Mouse (Mus musculus) lung, postnatal 4 days (tissue): Measurements from ENCODE around the gene Mier3.
"Not testable (repeated sequence)": the region's sequence is repeated elsewhere in the genome, so short reads cannot be mapped to it uniquely, and the experiment has no call there.

ENCODE experiments used
- DNase-seq, 2 experiments: peaks; one replicate each; pipeline ENCODE4 v3.0.0; 2021

Mier3 gene

DNA sequence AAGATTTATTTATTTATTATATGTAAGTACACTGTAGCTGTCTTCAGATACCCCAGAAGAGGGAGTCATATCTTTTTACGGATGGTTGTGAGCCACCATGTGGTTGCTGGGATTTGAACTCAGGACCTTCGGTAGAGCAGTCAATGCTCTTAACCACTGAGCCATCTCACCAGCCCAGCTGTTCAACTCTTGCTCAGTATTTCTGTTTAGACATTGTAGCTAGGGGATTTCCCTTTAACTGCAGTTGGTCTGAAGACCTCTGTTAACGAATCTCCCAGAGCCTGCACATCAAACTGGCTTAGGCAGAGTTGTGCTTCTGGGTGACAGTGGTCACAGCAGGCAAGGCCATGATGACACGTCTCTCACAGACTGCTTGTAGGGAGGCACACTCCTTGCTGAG lies 23.2 kb downstream of the Mier3 start:
- not testable (repeated sequence) for DNase-seq

DNA sequence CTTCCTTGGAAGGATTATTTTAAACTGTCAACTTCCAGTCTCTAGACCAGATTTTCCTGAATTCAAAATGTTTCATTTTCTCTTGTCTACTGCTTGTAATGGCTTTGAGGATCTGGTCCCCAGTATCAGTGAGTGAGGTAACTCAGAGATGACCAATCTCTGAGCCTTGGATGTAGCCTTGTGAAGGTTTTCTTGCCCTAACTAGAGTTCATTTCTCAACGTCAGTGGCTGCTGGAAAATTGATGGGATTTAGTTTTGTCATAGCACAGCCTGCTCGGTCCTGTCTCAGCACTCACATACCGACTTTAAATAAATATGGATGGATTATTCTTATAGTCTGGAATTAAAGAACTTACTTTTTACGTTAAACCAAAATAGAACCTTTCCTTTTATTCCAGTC lies 29.8 kb downstream of the Mier3 start:
- DNase-seq: no peak

DNA sequence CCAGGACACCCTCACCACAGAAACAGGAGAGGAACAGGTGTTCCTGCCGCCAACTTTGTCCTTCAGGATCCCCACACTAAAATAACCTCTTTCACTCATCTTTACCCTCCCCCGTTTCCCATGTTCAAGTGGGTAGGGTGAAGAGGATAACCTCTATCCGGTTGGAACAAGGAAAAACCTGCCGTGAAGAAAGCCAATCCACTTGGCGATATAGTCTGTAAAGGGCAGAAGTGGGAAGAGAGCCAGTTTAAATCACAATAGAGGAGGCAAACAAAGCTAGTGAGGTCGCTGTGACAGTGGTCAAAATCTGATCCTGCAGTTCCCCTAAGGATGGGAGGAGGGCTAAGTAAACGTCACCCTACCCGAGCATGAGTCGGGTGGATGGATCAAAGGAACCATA lies 38.9 kb downstream of the Mier3 start:
- DNase-seq: no peak

DNA sequence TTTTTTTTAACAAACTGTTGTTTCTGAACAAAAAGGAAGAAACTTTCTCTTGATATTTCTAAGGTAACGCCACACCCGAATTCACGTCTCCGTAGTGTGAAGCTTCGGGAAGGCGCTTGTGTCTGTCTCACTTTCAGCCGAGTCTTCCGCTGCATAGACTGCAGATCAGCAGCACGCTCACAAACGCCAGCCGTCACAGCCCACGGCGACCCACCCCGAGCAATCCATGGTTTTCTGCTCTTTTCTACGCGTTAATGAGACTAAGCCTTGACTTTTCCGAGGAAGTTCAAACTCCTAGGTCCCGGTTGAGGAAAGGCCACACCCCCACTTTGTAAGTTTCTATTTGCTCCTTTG lies 44.0 kb downstream of the Mier3 start:
- no peak for DNase-seq

DNA sequence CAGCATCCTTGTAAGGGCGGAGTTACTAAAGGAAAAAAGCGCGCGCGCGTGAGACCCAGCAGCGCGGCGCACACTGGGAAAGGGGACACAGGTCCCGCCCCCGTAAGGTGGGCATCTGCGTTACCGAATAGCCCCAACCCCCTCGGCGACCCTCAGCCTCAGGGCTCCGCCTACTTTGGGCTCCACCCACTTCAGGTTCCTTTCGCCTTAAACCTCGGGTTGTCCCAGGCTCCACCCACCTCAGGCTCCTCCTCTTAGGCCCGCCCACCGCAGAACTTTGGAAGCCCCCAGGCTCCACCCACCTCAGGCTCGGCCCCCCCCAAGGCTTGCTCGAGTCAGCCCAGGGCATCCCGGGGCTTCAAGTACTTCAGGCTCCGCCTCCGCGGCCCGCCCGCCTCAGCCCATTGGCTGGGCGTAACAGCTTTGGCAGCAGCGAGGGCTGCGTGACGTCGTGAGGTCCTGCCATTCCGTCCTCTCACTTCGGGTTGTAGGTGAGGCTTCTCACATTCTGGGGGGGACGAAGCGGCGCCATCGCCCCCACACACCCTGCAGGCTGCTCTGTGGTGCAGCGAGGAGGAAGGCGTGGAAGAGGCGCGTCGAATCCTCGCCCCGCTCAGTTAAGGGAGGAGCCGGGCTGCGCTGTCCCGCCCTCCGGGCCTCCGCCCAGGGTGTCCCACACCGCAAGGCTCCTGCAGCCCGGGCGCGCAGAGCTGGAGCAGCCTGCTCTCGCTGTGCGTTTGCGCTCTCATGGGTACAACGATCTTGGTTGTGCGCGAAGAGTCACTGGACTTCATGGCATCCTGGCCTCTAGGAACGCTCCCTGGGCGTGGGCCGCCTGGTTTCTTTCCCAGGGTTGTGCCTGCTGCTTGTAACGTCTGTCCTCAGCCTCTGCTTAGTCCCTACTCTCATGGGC lies 44.6 kb downstream of the Mier3 start:
- DNase-seq: peak; percentile 98

DNA sequence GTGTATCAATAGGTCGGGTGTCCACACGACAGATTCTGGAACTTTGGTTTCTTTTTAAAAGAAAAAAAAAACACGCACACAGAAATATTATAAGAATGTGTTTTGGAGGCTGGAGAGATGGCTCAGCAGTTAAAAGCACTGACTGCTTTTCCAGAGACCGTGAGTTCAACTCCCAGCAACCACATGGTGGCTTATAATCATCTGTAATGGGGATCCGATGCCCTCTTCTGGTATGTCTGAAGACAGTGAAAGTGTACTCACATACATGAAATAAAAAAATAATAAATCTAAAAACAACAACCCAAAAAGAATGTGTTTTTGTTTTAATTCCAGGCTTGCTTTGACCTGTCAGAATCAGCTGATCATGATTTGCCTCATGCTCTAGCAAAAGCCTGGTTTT lies 46.1 kb downstream of the Mier3 start:
- DNase-seq: no peak

DNA sequence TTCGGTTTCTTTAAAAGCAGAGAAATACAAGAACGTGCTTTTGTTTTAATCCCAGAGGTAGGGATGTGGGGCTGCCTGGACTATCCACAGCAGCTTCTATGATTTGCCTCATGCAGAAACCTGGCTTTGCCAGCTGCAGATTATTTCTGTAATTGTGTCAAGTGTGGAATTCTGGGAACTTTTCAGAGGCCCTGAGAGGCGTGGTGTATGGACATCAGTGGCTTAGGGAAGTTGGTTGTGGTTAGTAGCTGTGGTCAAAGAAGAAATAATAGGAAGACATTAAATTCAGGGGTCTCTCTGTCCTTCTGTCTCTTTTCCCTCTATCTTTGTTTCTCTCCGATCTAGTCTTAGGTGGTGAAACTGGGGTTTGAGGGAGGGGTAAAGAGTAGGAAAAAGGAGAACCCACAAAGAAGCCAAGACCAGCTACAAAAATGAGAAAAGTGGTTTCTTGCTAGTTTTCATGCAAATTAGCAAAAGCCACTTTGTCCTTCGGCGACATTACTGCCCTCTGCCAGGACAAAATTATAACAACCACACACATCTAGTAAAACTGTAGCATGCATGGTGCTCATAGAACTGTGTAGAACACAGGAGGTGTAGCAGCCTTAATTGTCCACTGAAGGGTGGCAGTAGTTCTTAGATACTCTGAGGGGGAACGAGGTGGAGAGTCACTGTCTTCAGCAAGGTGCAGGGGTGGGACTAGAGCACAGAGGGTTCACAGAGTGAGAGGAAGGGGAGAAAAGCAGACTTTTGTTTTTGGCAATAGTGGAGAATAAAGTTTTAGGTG lies 60.6 kb downstream of the Mier3 start:
- DNase-seq: no peak

DNA sequence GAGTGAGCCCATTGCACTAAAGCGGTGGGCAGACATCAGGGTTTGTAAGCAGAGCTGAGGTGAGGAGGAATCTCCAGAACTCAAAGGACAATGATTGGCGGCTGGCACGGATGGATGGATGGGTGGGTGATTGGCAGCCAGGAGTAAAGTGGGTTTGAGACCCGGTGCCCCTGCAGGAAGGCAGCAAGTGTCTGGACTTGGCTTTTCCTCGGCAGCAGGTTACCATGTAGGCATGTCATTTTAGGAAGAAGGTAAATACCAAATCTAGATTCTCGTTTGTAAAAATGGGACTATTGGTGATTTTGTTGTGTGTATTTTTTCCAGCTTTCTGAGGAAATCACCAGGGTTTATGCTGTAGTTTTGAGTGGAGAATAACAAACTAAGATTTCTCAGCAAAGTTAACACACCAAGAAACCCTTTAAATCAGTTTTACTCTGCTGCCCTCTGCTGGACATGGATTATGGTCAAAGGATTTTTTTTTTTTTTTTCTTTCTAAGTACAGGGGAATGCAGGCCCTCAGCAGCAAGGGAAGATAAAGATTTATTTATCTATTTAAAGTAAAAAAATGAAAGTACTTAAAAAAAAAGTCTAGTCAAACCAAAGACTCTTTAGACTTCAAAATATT lies 61.3 kb downstream of the Mier3 start:
- peak in 1 of 2 experiments; percentile 65 for DNase-seq

DNA sequence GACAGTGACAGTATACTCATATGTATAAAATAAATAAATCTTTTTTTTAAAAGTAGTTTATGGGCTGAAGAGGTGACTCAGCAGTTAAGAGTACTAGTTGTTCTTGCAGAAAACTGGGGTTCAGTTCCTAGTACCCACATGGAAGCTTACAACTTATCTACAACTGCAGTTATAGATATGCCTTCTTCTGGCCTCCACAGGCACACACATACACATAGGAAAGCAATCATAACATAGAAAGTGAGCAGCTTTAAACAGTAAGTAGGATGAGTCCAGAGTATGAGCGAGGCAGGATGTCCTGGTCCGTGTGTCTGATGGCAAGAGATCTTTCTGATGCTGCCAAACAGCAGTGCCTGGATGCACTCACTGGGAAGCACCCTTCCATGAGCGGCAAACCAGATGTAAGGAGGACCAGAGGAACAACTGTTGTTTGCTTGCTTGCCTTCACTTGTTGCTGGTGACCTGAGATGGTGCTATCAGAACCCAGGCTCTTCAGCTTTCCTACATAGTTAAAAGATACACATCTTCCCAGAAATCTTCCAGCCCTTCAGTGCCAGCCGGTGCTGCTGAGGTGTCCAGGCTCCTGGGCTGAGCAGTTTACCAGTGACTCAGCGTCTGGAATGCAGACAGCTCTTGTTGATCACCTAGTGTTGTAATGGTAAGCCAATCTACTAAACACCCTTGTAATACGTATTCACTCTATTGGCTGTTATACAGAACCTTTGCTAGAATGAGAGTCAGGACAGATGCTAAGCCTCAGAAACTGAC lies 63.6 kb downstream of the Mier3 start:
- DNase-seq: no peak

DNA sequence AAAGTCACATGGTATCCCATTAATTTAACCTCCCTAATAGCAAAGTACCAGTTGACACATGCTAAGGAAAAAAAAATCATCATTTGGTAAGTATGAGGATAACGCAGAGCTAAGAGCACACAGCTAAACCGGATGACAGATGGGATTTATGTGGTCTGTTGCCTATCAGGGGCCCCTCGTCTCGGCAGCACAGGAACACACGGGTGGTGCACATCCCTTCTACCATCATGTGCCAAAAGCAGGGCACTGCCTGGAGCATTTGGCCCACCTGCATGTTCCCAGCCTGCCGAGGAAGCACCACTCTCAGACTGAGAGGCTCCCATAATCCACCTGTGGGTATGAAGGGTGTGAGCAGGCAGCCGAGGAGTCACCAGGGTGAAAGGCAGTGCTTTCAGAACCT lies 64.4 kb downstream of the Mier3 start:
- DNase-seq: no peak

DNA sequence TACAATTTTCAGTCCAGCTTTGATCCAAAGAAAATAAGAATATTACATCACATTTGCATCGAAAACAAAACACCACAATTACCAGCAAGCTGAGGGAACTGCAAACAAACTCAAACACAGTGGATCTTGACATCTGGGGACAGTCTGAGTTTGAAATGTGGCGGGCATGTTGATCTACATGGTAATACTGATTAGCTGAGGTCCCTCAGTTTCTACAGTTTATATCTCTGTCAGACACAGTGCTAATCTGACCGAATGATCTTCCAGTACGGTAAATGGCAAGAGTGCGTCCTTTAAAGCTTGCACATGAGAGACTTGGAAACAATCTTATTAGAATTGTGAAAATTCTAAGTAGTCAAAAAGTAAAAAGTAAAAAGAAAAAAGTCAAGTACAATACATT lies 66.1 kb downstream of the Mier3 start:
- DNase-seq: no peak

DNA sequence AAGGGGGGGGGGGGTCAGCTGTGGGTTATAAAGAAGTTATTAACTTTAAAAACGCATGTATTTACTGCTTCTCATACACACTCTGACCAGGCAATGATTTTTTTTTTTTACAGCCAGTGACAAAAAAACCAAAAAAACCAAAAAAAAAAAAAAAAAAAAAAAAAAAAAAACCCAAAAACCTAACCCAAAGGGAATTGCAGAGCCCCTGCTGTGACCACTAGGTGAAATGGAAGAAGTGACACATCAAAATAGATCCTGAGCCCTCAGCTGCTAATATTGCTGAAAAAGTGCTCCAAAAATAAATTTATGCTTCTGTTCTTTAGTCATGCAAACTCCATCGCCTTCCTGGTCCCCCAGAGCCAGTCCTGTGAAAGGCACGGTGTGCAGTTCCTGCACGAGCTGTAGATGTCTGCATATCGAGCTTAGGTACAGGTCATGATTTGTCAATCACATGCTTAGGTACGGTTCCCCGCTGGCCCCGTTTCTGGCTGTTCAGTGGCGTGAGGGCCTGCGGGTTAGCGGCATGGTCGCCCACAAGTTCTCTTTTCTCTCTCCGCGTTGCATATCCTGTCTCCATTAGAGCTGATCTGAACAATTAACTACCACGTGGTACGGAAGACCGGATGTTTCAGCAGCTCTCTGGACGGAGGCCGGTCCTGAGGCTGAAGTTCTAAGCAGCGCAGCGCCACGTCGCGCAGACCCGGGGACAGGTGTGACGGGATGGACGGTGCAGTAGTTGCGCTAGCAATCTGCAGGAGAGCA lies 67.7 kb downstream of the Mier3 start:
- DNase-seq: no peak

DNA sequence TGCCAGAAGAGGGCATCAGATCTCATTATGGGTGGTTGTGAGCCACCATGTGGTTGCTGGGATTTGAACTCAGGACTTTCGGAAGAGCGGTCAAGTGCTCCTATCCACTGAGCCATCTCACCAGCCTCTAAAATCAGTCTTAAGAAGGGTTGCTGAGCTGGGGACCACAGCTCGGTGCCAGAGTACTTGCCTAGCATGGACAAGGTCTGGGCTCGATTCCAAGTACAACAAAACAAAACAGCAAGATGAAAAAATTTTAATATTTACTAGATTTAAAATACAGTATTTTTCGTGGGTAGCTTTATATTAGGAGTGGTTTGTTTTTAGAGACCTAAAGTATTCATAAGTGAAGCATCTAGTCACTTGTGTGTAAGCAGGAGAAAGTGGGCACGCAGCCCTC lies 72.5 kb downstream of the Mier3 start:
- no peak for DNase-seq

DNA sequence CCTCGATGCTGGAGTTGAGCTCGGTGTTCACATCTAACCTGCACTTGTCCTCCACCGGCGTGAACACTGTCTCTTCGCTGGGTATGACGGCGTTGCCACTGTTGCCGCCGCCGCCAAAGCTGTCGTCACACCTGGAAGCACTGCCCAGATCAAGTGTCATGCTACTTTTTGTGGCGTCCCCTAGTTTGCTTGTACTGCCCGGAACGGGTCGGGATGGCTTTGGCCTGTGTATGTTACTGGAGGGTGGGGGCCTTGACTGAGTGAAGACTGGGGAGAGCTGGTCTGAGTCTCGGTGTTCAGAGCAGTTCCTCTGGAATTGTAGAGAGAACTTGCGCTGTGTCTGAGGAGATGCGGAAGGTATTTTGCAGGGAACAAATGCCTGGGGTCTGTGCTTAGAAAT lies 74.6 kb downstream of the Mier3 start:
- no peak for DNase-seq

DNA sequence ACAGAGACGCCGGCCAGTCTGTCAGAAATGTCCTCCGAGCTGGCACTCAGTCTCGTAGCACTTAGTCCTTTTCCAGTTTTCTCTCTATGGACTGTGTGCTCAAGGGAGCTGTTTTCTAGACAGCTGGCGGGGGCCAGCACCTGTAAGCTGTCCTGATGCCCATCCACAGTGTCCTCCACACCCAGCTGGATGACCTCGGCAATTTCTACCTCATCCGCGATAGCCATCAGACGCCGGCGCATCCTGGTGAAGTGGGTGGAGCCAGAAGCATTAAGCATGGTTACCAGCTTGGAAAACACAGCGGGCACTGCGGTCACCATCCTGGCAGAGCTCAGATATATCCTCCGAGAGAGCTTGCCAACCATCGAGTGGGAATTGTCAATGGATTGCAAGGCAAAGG lies 75.2 kb downstream of the Mier3 start:
- no peak for DNase-seq

DNA sequence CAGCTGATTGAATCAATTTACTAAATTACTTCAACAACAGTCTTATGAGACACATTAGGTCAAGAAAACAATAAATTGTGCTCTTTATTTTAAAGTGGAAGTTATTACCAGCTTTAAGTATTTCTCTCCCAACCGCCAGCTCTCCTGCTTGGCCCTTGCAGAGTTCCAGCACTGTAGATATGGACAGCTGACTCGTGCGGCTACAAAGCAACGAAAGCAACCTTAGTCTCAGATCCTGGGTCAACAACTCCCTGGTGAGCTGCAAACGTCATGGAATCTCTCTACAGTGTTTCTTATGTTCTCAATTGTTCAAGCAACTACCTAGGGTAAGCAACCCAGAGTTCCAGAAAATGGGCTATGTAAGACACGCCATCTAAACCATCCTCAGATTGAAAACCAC lies 76.2 kb downstream of the Mier3 start:
- DNase-seq: no peak

DNA sequence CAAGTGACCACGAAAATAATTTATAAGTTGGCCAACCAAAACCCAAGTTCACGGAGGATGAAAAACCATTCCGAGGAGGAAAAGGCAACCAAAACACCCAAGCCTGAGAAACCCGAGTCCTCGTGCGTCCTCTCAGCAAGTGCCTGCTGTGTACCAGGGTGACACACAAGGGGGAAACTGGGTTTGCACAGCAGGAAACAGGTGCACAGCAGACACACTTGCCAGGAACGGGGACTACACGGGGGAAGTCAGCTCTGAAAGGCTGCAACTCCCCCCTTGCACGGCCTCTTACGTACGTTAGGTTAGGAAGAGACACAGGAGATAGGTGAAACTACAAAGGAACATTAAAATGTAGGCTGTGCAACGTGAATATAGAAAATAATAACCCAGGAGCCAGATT lies 81.7 kb downstream of the Mier3 start:
- no peak for DNase-seq
